Mouse (Mus musculus) cortical plate, adult 2 months (tissue): ENCODE measurements around the gene Gm20390. TPM values are rescaled to one million over a fixed set of nuclear protein-coding genes. Genes with fewer than 3 reads are reported as not detected.

Experiments used
- H3K27ac ChIP-seq: fragments of 200-500 bp; 2 replicates; pipeline ENCODE4 v1.5.1; 2012; ENCODE audit warnings: low read length, control low read depth, inconsistent platforms; ENCODE audit not compliant: insufficient read depth
- H3K4me1 ChIP-seq: fragments of 200-500 bp; 2 replicates; pipeline ENCODE4 v1.6.1; 2011; ENCODE audit warnings: low read length; ENCODE audit not compliant: control insufficient read depth, insufficient read depth
- H3K4me3 ChIP-seq: fragments of 200-500 bp; 2 replicates; pipeline ENCODE4 v1.5.1; 2011; ENCODE audit warnings: mild to moderate bottlenecking, low read length, control low read depth; ENCODE audit not compliant: insufficient read depth
- CTCF ChIP-seq: fragments of 200-500 bp; IDR thresholded peaks from 2 replicates; pipeline ENCODE4 v1.5.1; 2011; ENCODE audit warnings: mild to moderate bottlenecking, control low read depth, low read length; ENCODE audit not compliant: insufficient read depth; ENCODE audit errors: extremely low read depth
- POLR2A ChIP-seq: fragments of 200-500 bp; IDR thresholded peaks from 2 replicates; pipeline ENCODE4 v1.6.1; 2011; ENCODE audit warnings: mild to moderate bottlenecking, low read length, control low read depth; ENCODE audit not compliant: insufficient read depth; ENCODE audit errors: extremely low read depth
- polyA plus RNA-seq: library from polyadenylated mRNA; depleted of rRNA; stranded (reverse); fragments of >200 nt; gene quantifications from 2 replicates; pipeline ENCODE4 v1.2.3, GENCODE M21; 2012; rRNA removed

Gm20390 gene
- polyA plus RNA-seq, result 67.5 and 82.7 TPM in 2 replicates

- peak within 1 kb of the TSS; percentile 26 for H3K27ac ChIP-seq
- TF ChIP-seq CTCF, result peak; percentile 88
- TF ChIP-seq POLR2A, result peak; percentile 48; the same call in 1 of the 2 replicates
- H3K4me3 ChIP-seq, result peak within 1 kb of the TSS; percentile 75
- peaks cover 2% of the 10 kb centered on the region; the same call in 1 of the 2 replicates for H3K4me1 ChIP-seq
Observed at GRCm38 (mm10) chr11:93968005-93968847, at the start of gene Gm20390, which contains the start of gene Nme1. Gene Gm20390, minus strand, starts transcription at chr11:93968293. Gene Nme1, minus strand, starts transcription at chr11:93968521.

GRCm38 (mm10) chr11:94003346-94003745 is 35.3 kb upstream of the Gm20390 start:
- no peak overlapping the region for H3K27ac ChIP-seq
- TF ChIP-seq CTCF (no peak), POLR2A (no peak)
- no peaks in the 10 kb centered on the region; the same call in 1 of the 2 replicates for H3K4me1 ChIP-seq
- no peak overlapping the region for H3K4me3 ChIP-seq

GRCm38 (mm10) chr11:93999276-93999675 is 31.2 kb upstream of the Gm20390 start:
- no peak overlapping the region for H3K27ac ChIP-seq
- H3K4me3 ChIP-seq, result no peak overlapping the region
- TF ChIP-seq POLR2A (no peak), CTCF (no peak)
- peaks cover 4% of the 10 kb centered on the region; the same call in 1 of the 2 replicates for H3K4me1 ChIP-seq

GRCm38 (mm10) chr11:93997141-93997775 is 29.2 kb upstream of the Gm20390 start:
- peaks cover 4% of the 10 kb centered on the region; the same call in 1 of the 2 replicates for H3K4me1 ChIP-seq
- no peak overlapping the region for H3K27ac ChIP-seq
- no peak for TF ChIP-seq POLR2A
- no peak for TF ChIP-seq CTCF
- peak overlapping the region; percentile 69 for H3K4me3 ChIP-seq

- Histone ChIP-seq H3K27ac (peak overlapping the region; percentile 26), H3K4me3 (peak overlapping the region; percentile 69), H3K4me1 (peaks cover 4% of the 10 kb centered on the region; the same call in 1 of the 2 replicates)
- TF ChIP-seq CTCF (no peak), POLR2A (no peak)
Observed at GRCm38 (mm10) chr11:93996306-93997140, 28.4 kb upstream of the Gm20390 start.

GRCm38 (mm10) chr11:93995720-93996305 is 27.7 kb upstream of the Gm20390 start, which contains the start of gene Spag9:
Gene Spag9, plus strand, starts transcription at chr11:93996091.
- H3K4me3 ChIP-seq, result peak within 1 kb of the TSS; percentile 69
- peak within 1 kb of the TSS; percentile 90 for H3K27ac ChIP-seq
- TF ChIP-seq POLR2A (peak; percentile 91), CTCF (no peak)
- peaks cover 4% of the 10 kb centered on the region; the same call in 1 of the 2 replicates for H3K4me1 ChIP-seq

- TF ChIP-seq CTCF (no peak), POLR2A (peak; percentile 87)
- peaks cover 4% of the 10 kb centered on the region; the same call in 1 of the 2 replicates for H3K4me1 ChIP-seq
Observed at GRCm38 (mm10) chr11:93995111-93995719, 27.1 kb upstream of the Gm20390 start.

GRCm38 (mm10) chr11:93994531-93994930 is 26.4 kb upstream of the Gm20390 start:
- TF ChIP-seq CTCF (no peak), POLR2A (no peak)
- Histone ChIP-seq H3K4me1 (peaks cover 4% of the 10 kb centered on the region; the same call in 1 of the 2 replicates), H3K4me3 (peak overlapping the region; percentile 69; the same call in 1 of the 2 replicates), H3K27ac (peak overlapping the region; percentile 13; the same call in 1 of the 2 replicates)

More at GRCm38 (mm10) chr11:93995111-93995719, 27.1 kb upstream of the Gm20390 start:
- H3K4me3 ChIP-seq, result peak overlapping the region; percentile 69
- H3K27ac ChIP-seq, result peak overlapping the region; percentile 90
